Mouse (Mus musculus): ENCODE measurements around the gene Fbxl17. TPM values are rescaled to one million over a fixed set of nuclear protein-coding genes. Genes with fewer than 3 reads are reported as not detected.

Fbxl17 gene
- total and polyA plus RNA-seq, 2 experiments from 2014 or later: 11.4 to 26.3 TPM

GRCm38 (mm10) chr17:63459712-63460495 lies 39.9 kb downstream of the Fbxl17 start:
- TF ChIP-seq CTCF (IDR thresholded peaks at IDR 0.05; ENCODE audit: low read depth): no peak
- H3K4me2 ChIP-seq (ENCODE audit: low read depth, low read length): no peak overlapping the region
- no peak for ATAC-seq (ENCODE audit: insufficient read depth, low read depth)
- no peaks in the 10 kb centered on the region for H3K27me3 ChIP-seq (ENCODE audit: control insufficient read depth, insufficient read depth, low read length)
- H3K4me1 ChIP-seq (ENCODE audit: control insufficient read depth, insufficient read depth): peaks cover 9% of the 10 kb centered on the region
- no peak overlapping the region for H3K9ac ChIP-seq (replicated peaks; ENCODE audit: low read depth, low read length)
- no peak overlapping the region for H3K27ac ChIP-seq (ENCODE audit: low read depth)
- DNase-seq (ENCODE audit: low spot score): no peak
- H3K9me3 ChIP-seq (replicated peaks; ENCODE audit: control insufficient read depth, low read length): no peaks in the 10 kb centered on the region
- no peak overlapping the region for H3K4me3 ChIP-seq (ENCODE audit: low read depth, low read length)
- no peaks in the 10 kb centered on the region for H3K36me3 ChIP-seq (replicated peaks; ENCODE audit: control insufficient read depth, insufficient read depth, low read length)
- WGBS: 87% methylated on average over 9 of the region's 9 CpGs

GRCm38 (mm10) chr17:63458052-63458451 lies 41.8 kb downstream of the Fbxl17 start:
- H3K27ac ChIP-seq (ENCODE audit: low read depth): no peak overlapping the region
- DNase-seq (ENCODE audit: low spot score) (no peak), ATAC-seq (ENCODE audit: insufficient read depth, low read depth) (no peak)
- H3K4me1 ChIP-seq (ENCODE audit: control insufficient read depth, insufficient read depth): peaks cover 5% of the 10 kb centered on the region
- no peak for TF ChIP-seq CTCF (IDR thresholded peaks at IDR 0.05; ENCODE audit: low read depth)
- TF ChIP-seq EP300 (IDR thresholded peaks at IDR 0.05; ENCODE audit: low read depth): no peak
- H3K27me3 ChIP-seq (ENCODE audit: control insufficient read depth, insufficient read depth, low read length): no peaks in the 10 kb centered on the region
- H3K36me3 ChIP-seq (replicated peaks; ENCODE audit: control insufficient read depth, insufficient read depth, low read length): no peaks in the 10 kb centered on the region
- no peak overlapping the region for H3K9ac ChIP-seq (replicated peaks; ENCODE audit: low read depth, low read length)
- H3K4me2 ChIP-seq (ENCODE audit: low read depth, low read length): no peak overlapping the region
- WGBS: 98% methylated on average over 3 of the region's 3 CpGs
- no peaks in the 10 kb centered on the region for H3K9me3 ChIP-seq (replicated peaks; ENCODE audit: control insufficient read depth, low read length)
- no peak overlapping the region for H3K4me3 ChIP-seq (ENCODE audit: low read depth, low read length)

- Histone ChIP-seq H3K4me2 (ENCODE audit: low read depth, low read length) (peak overlapping the region; percentile 56), H3K9me3 (replicated peaks; ENCODE audit: control insufficient read depth, low read length) (no peaks in the 10 kb centered on the region), H3K4me3 (ENCODE audit: low read depth, low read length) (peak overlapping the region; percentile 35), H3K36me3 (replicated peaks; ENCODE audit: control insufficient read depth, insufficient read depth, low read length) (no peaks in the 10 kb centered on the region), H3K27ac (ENCODE audit: low read depth) (peak overlapping the region; percentile 81), H3K4me1 (ENCODE audit: control insufficient read depth, insufficient read depth) (0 out of 2 replicates have a peak, but pooled peaks cover 6% of the 10 kb centered on the region), H3K27me3 (ENCODE audit: control insufficient read depth, insufficient read depth, low read length) (no peaks in the 10 kb centered on the region), H3K9ac (replicated peaks; ENCODE audit: low read depth, low read length) (peak overlapping the region; percentile 28)
- TF ChIP-seq EP300 (IDR thresholded peaks at IDR 0.05; ENCODE audit: low read depth): no peak
- TF ChIP-seq CTCF (IDR thresholded peaks at IDR 0.05; ENCODE audit: low read depth): no peak
- no peak for ATAC-seq (ENCODE audit: insufficient read depth, low read depth)
- DNase-seq (ENCODE audit: low spot score): no peak
- 28% methylated on average over 10 of the region's 10 CpGs for WGBS
Observed at GRCm38 (mm10) chr17:63451311-63452006, 48.4 kb downstream of the Fbxl17 start.

GRCm38 (mm10) chr17:63447691-63448090 lies 52.1 kb downstream of the Fbxl17 start:
- no peak for TF ChIP-seq EP300 (IDR thresholded peaks at IDR 0.05; ENCODE audit: low read depth)
- no peak for TF ChIP-seq CTCF (IDR thresholded peaks at IDR 0.05; ENCODE audit: low read depth)
- no peak for ATAC-seq (ENCODE audit: insufficient read depth, low read depth)

GRCm38 (mm10) chr17:63446971-63447679 lies 52.7 kb downstream of the Fbxl17 start:
- WGBS: 61% methylated on average over 10 of the region's 10 CpGs
- Histone ChIP-seq H3K9me3 (replicated peaks; ENCODE audit: control insufficient read depth, low read length) (no peaks in the 10 kb centered on the region), H3K4me1 (ENCODE audit: control insufficient read depth, insufficient read depth) (0 out of 2 replicates have a peak, but pooled peaks cover 10% of the 10 kb centered on the region), H3K36me3 (replicated peaks; ENCODE audit: control insufficient read depth, insufficient read depth, low read length) (no peaks in the 10 kb centered on the region), H3K9ac (replicated peaks; ENCODE audit: low read depth, low read length) (no peak overlapping the region), H3K4me2 (ENCODE audit: low read depth, low read length) (no peak overlapping the region; the same call in 1 of the 2 replicates), H3K27ac (ENCODE audit: low read depth) (no peak overlapping the region), H3K27me3 (ENCODE audit: control insufficient read depth, insufficient read depth, low read length) (no peaks in the 10 kb centered on the region), H3K4me3 (ENCODE audit: low read depth, low read length) (no peak overlapping the region)
- ATAC-seq (ENCODE audit: insufficient read depth, low read depth) (no peak), DNase-seq (ENCODE audit: low spot score) (no peak)
- TF ChIP-seq EP300 (IDR thresholded peaks at IDR 0.05; ENCODE audit: low read depth): no peak
- TF ChIP-seq CTCF (IDR thresholded peaks at IDR 0.05; ENCODE audit: low read depth): no peak

More at GRCm38 (mm10) chr17:63447691-63448090, 52.1 kb downstream of the Fbxl17 start:
- Histone ChIP-seq H3K4me3 (ENCODE audit: low read depth, low read length) (no peak overlapping the region), H3K4me2 (ENCODE audit: low read depth, low read length) (no peak overlapping the region), H3K9me3 (replicated peaks; ENCODE audit: control insufficient read depth, low read length) (no peaks in the 10 kb centered on the region), H3K36me3 (replicated peaks; ENCODE audit: control insufficient read depth, insufficient read depth, low read length) (no peaks in the 10 kb centered on the region), H3K9ac (replicated peaks; ENCODE audit: low read depth, low read length) (no peak overlapping the region), H3K4me1 (ENCODE audit: control insufficient read depth, insufficient read depth) (0 out of 2 replicates have a peak, but pooled peaks cover 10% of the 10 kb centered on the region), H3K27ac (ENCODE audit: low read depth) (no peak overlapping the region), H3K27me3 (ENCODE audit: control insufficient read depth, insufficient read depth, low read length) (no peaks in the 10 kb centered on the region)
- DNase-seq (ENCODE audit: low spot score): no peak
- WGBS: 74% methylated on average over 10 of the region's 10 CpGs
